Mouse (Mus musculus): Measurements from ENCODE around the gene Psme3. TPM values are rescaled to one million over a fixed set of nuclear protein-coding genes. Genes with fewer than 3 reads are reported as not detected.

Gene Psme3
- 115 and 120 TPM in 2 replicates for polyA plus RNA-seq (2015; fragmentation: Nextera tagmentation; extraction: Ambion mirVana)

- under 1% methylated on average over 54 of the region's 62 CpGs for WGBS
- Histone ChIP-seq H3K36me3 (replicated peaks) (peaks cover 21% of the 10 kb centered on the region), H3K4me1 (peaks cover 18% of the 10 kb centered on the region), H3K4me2 (peak within 1 kb of the TSS; percentile 92), H3K9ac (peak within 1 kb of the TSS; percentile 96), H3K4me3 (peak within 1 kb of the TSS; percentile 96), H3K27ac (peak within 1 kb of the TSS; percentile 85), H3K27me3 (replicated peaks) (no peaks in the 10 kb centered on the region), H3K9me3 (no peaks in the 10 kb centered on the region)
- ATAC-seq (replicated peaks), result peak; percentile 95
Observed at GRCm38 (mm10) chr11:101315665-101316500, at the start of gene Psme3. TSS of gene Psme3 (plus strand) at chr11:101316213.

- Histone ChIP-seq H3K4me3 (peak overlapping the region; percentile 5; the same call in 1 of the 2 replicates), H3K4me1 (peaks cover 13% of the 10 kb centered on the region), H3K36me3 (replicated peaks) (no peaks in the 10 kb centered on the region), H3K9me3 (no peaks in the 10 kb centered on the region), H3K27me3 (replicated peaks) (peaks cover 20% of the 10 kb centered on the region), H3K4me2 (peak overlapping the region; percentile 31), H3K27ac (peak overlapping the region; percentile 52), H3K9ac (0 out of 2 replicates have a peak overlapping the region, but pooled peaks have one; percentile 14)
- ATAC-seq (replicated peaks), result peak; percentile 65; the same call in 1 of the 2 replicates
- 38% methylated on average over 10 of the region's 10 CpGs for WGBS
Observed at GRCm38 (mm10) chr11:101269577-101270116, 46.4 kb upstream of the Psme3 start.

- H3K27ac ChIP-seq, result no peak overlapping the region
- H3K9ac ChIP-seq, result no peak overlapping the region
- no peak overlapping the region for H3K4me2 ChIP-seq
- no peak overlapping the region for H3K4me3 ChIP-seq
- no peaks in the 10 kb centered on the region for H3K9me3 ChIP-seq
- WGBS, result 85% methylated on average over 3 of the region's 3 CpGs
- H3K4me1 ChIP-seq, result peaks cover 20% of the 10 kb centered on the region
- no peaks in the 10 kb centered on the region for H3K36me3 ChIP-seq (replicated peaks)
- no peak for ATAC-seq (replicated peaks)
- H3K27me3 ChIP-seq (replicated peaks), result 0 out of 2 replicates have a peak, but pooled peaks cover 3% of the 10 kb centered on the region
Observed at GRCm38 (mm10) chr11:101272446-101272845, 43.6 kb upstream of the Psme3 start.

- Histone ChIP-seq H3K36me3 (replicated peaks) (no peaks in the 10 kb centered on the region), H3K4me1 (peaks cover 30% of the 10 kb centered on the region), H3K4me3 (no peak overlapping the region), H3K27me3 (replicated peaks) (no peaks in the 10 kb centered on the region), H3K9ac (no peak overlapping the region), H3K4me2 (no peak overlapping the region), H3K27ac (no peak overlapping the region), H3K9me3 (no peaks in the 10 kb centered on the region)
- 79% methylated on average over 4 of the region's 4 CpGs for WGBS
- no peak for ATAC-seq (replicated peaks)
Observed at GRCm38 (mm10) chr11:101275309-101275708, 40.7 kb upstream of the Psme3 start.

- H3K9me3 ChIP-seq, result no peaks in the 10 kb centered on the region
- H3K36me3 ChIP-seq (replicated peaks), result no peaks in the 10 kb centered on the region
- peak overlapping the region; percentile 14; the same call in 1 of the 2 replicates for H3K4me2 ChIP-seq
- H3K9ac ChIP-seq, result no peak overlapping the region
- peaks cover 30% of the 10 kb centered on the region for H3K4me1 ChIP-seq
- no peak overlapping the region for H3K27ac ChIP-seq
- no peak for ATAC-seq (replicated peaks)
- 26% methylated on average over 27 of the region's 27 CpGs for WGBS
- H3K27me3 ChIP-seq (replicated peaks), result no peaks in the 10 kb centered on the region
- 0 out of 2 replicates have a peak overlapping the region, but pooled peaks have one; percentile 0 for H3K4me3 ChIP-seq
Observed at GRCm38 (mm10) chr11:101276319-101277070, 39.5 kb upstream of the Psme3 start.

GRCm38 (mm10) chr11:101277381-101278222, 38.4 kb upstream of the Psme3 start:
- H3K4me3 ChIP-seq, result peak overlapping the region; percentile 71
- 79% methylated on average over 12 of the region's 12 CpGs for WGBS
- no peak overlapping the region for H3K27ac ChIP-seq
- H3K9me3 ChIP-seq, result no peaks in the 10 kb centered on the region
- ATAC-seq (replicated peaks), result no peak
- H3K27me3 ChIP-seq (replicated peaks), result no peaks in the 10 kb centered on the region
- H3K36me3 ChIP-seq (replicated peaks), result no peaks in the 10 kb centered on the region
- peak overlapping the region; percentile 89 for H3K4me2 ChIP-seq
- H3K4me1 ChIP-seq, result peaks cover 30% of the 10 kb centered on the region
- H3K9ac ChIP-seq, result peak overlapping the region; percentile 80; the same call in 1 of the 2 replicates

- peak; percentile 96 for ATAC-seq (replicated peaks)
- H3K4me1 ChIP-seq, result peaks cover 30% of the 10 kb centered on the region
Observed at GRCm38 (mm10) chr11:101278223-101279192, 37.5 kb upstream of the Psme3 start, which contains the start of the genes Cntd1 and Coa3. TSS of gene Cntd1 (plus strand) at chr11:101279012. TSS of gene Coa3 (minus strand) at chr11:101279114.

GRCm38 (mm10) chr11:101279193-101279569, 36.8 kb upstream of the Psme3 start:
- Histone ChIP-seq H3K9me3 (no peaks in the 10 kb centered on the region), H3K4me2 (peak overlapping the region; percentile 89), H3K4me3 (peak overlapping the region; percentile 71), H3K36me3 (replicated peaks) (no peaks in the 10 kb centered on the region), H3K27me3 (replicated peaks) (no peaks in the 10 kb centered on the region), H3K4me1 (peaks cover 30% of the 10 kb centered on the region), H3K27ac (no peak overlapping the region), H3K9ac (no peak overlapping the region)
- WGBS, result 61% methylated on average over 14 of the region's 14 CpGs
- peak; percentile 37 for ATAC-seq (replicated peaks)

More at GRCm38 (mm10) chr11:101278223-101279192, 37.5 kb upstream of the Psme3 start, which contains the start of the genes Cntd1 and Coa3:
- peak within 1 kb of the TSS; percentile 80 for H3K9ac ChIP-seq
- peak within 1 kb of the TSS; percentile 83 for H3K27ac ChIP-seq
- no peaks in the 10 kb centered on the region for H3K9me3 ChIP-seq
- 10% methylated on average over 45 of the region's 45 CpGs for WGBS
- H3K4me2 ChIP-seq, result peak within 1 kb of the TSS; percentile 89
- no peaks in the 10 kb centered on the region for H3K36me3 ChIP-seq (replicated peaks)
- H3K27me3 ChIP-seq (replicated peaks), result no peaks in the 10 kb centered on the region
- peak within 1 kb of the TSS; percentile 71 for H3K4me3 ChIP-seq

- H3K4me1 ChIP-seq, result peaks cover 30% of the 10 kb centered on the region
- H3K9ac ChIP-seq, result no peak overlapping the region
- no peak overlapping the region for H3K4me3 ChIP-seq
- H3K27me3 ChIP-seq (replicated peaks), result no peaks in the 10 kb centered on the region
- no peak for ATAC-seq (replicated peaks)
- 53% methylated on average over 7 of the region's 7 CpGs for whole genome bisulfite sequencing
- H3K9me3 ChIP-seq, result no peaks in the 10 kb centered on the region
- H3K27ac ChIP-seq, result no peak overlapping the region
- H3K36me3 ChIP-seq (replicated peaks), result no peaks in the 10 kb centered on the region
- H3K4me2 ChIP-seq, result no peak overlapping the region
Observed at GRCm38 (mm10) chr11:101280837-101281236, 35.2 kb upstream of the Psme3 start.

GRCm38 (mm10) chr11:101282896-101283295, 33.1 kb upstream of the Psme3 start:
- no peak overlapping the region for H3K4me2 ChIP-seq
- no peaks in the 10 kb centered on the region for H3K9me3 ChIP-seq
- no peak for ATAC-seq (replicated peaks)
- 0 out of 2 replicates have a peak, but pooled peaks cover 4% of the 10 kb centered on the region for H3K36me3 ChIP-seq (replicated peaks)
- peaks cover 10% of the 10 kb centered on the region for H3K4me1 ChIP-seq
- no peaks in the 10 kb centered on the region for H3K27me3 ChIP-seq (replicated peaks)
- H3K4me3 ChIP-seq, result no peak overlapping the region
- whole genome bisulfite sequencing, result 38% methylated on average over 5 of the region's 5 CpGs
- H3K9ac ChIP-seq, result no peak overlapping the region
- H3K27ac ChIP-seq, result no peak overlapping the region

Data from midbrain, embryonic 15.5 days (tissue).